Mouse (Mus musculus): ENCODE measurements around the gene Nup210.
"Not testable (repeated sequence)": the region's sequence is repeated elsewhere in the genome, so short reads cannot be mapped to it uniquely, and the experiment has no call there.

The Nup210 gene

DNA sequence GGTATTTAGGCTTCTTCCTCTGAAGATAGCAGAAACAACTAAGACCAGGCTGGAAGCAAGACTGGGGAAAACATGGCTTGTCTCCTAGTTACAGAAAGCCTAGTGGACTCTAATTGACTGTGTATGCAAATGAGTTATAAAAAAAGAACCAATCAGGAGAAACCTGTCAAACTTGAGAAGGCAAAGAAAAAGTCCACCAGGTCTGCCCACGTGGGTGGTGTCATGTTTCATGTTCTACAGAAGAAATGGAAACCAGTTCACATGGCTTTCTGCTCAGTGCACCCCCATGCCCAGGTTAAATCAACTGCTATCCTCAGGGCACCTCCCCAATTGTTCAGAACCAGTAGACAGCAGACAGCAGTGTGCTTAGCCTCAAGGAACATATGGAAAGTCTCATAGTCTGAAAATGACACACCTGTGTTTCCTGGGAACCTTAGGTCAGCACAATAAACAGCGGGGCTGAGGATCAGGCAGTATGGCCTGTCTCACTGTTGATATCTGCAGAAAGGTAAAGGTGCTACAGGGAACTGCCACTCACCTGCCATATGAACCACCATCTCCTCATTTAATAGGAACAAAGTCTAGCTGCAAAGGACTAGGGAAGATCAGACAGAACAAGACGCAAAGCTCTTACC, 11.7 kb downstream of the Nup210 start:
- DNase-seq (ENCODE audit: low read depth, low spot score) = peak; percentile 62

DNA sequence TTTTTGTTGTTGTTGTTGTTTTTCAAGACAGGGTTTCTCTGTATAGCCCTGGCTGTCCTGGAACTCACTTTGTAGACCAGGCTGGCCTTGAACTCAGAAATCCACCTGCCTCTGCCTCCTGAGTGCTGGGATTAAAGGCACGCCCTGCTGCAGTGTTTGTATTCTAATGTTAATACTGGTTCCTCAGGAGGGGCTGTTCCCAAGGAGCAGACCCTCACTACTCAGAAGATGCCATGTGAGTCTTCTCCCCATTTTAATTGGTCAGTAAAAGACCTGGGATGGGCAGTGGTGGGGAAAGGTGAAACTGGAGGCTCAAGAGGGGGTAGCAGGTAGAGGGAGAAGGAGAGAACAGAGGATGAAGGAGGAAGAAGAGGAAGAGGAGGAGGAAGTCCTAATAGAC, 13.2 kb downstream of the Nup210 start:
- not testable (repeated sequence) for DNase-seq (ENCODE audit: low read depth, low spot score)

DNA sequence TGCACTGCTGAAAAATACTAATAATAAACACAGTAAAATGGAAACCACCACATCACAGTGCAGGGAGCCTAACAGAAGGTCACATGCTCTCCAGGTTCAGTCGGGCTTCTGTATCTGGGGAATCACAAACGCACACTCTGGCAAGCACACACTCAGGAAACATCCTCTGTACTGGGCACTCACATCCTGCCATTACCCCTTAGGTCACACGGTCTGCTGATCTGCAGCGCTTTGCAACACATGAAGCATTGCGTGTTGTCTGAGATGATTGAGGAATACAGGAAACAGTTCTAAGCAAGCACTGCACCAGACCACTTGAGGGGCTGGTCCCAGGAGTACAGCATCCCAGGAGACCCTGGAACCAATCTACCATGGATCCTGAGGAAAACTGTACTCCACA, 16.0 kb downstream of the Nup210 start:
- no peak for DNase-seq (ENCODE audit: low read depth, low spot score)

DNA sequence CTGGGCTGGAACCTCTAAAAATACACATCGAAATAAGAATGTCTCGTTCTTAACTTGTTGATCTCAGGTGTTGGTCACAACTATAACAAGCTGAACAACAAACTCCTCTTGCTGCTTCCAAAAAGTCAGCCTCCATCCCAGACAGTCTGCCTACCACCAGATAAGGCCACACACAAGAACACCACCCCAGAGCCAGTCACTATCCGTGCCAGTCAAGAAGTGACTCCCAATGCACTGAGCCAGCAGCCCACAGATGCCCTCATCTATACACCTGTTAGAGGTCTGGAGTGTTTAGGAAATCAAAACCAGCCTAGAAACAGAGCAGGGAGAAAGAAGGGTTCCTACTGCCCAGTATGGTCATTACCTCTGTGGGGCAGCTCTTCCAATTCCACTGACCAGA, 18.8 kb downstream of the Nup210 start:
- DNase-seq (ENCODE audit: low read depth, low spot score) = no peak

DNA sequence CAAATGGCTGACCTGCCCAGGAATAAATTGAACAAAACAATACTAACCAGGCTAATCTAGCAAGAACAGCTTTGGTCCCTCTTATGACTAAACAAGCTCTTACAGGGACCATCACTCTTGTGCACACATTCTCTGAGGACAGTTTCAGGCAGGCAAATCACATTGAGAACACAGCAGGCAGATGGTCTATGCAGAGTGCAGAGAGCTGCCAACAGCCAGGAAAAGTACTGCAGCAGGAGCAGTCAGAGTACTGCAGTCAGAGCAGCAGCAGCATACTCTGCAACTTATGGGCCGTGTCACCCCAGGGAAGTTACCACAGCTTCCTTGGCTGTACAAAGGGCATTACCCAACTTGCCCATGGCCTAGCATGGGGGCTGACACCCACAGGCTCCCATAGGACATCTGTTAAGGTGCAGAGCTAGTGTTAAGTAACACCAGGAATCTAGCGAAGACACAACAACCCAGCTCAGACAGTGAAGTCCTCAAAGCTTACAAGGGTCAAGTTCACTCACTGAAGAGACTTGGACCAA, 21.5 kb downstream of the Nup210 start:
- no peak for DNase-seq (ENCODE audit: low read depth, low spot score)

DNA sequence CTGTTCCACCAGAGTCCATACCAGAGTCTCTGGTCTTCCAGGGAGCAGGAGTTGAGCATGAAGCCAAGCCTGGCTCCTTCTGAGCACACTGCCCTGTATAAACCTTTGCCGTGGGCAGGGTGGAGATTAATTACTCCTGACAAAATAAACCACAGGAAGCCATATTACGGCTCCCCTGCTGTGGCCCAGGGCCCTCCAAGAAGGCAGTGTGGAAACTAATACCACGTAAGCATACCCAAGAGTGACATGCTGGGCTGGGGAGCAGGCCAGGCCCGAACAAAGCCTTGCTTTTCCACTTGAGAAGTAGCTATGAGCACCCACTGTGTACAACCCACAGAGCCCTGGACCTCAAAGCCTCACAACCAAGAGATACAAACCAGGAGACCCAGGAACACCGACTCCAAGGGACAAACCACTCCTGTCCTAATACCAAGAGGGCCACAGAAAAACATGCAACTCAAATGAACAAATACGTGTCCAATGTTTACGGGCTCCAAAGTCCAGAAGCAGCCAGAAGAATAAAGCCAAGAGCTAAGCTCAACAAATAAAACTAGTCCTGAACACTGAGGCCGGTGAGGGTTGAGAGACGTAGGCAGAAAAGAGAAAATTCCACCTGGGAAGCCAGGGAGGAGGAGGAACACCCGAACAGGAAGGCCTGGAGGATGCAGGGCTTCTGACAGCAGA, 24.3 kb downstream of the Nup210 start:
- no peak for DNase-seq (ENCODE audit: low read depth, low spot score)

DNA sequence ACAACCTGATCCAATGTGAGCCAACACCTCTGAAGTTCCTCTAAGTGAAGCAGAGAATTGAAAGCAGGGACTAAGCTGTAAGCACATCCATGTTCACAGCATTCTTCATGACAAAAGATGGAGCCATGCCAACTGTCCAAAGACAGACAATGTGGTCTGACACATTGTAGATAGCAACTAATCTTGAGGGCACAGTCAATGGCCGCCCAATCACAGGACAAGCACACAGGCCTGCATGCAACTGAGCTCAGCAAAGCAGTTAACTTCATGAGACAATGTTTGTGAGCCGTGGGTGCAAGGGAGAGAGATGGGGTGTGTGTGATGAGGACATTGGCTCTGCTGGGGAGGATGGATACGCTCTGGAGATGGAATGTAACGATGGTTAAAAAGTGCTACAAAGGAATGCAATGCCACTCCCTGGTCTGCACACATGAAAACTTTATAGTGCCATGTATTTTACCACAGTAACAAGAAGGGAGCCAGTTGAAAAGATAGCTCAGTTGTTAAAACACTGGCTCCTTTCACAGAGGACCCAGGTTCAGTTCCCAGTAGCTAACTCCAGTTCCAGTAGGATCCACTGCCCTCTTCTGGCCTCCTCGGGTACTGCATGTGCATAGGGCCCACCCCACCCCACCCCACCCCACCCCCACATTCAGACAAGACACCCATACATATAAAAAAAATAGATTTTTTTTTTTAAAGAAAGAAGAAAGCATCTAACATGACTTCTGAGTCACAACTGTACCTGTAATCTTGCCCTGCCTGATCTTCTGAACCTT, 31.3 kb downstream of the Nup210 start:
- peak; percentile 21 for DNase-seq (ENCODE audit: low read depth, low spot score)

DNA sequence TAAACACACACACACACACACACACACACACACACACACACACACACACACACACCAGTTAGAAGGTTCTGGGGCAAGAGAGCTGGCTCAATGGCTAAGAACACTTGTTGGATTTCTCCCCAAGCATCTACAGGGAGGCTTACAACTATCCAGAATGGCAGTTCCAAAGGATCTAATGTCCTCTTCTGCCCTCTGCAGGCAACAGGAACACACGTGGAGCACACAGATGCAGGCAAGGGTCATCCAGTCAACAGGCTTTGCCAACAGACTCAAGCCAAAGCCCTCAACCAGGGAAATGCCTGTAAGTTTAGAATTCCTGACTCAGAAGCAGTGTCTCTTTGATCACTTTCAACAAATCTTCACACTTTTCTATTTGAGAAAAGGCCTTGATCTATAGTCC, 36.6 kb downstream of the Nup210 start:
- DNase-seq (ENCODE audit: low read depth, low spot score) = no peak

DNA sequence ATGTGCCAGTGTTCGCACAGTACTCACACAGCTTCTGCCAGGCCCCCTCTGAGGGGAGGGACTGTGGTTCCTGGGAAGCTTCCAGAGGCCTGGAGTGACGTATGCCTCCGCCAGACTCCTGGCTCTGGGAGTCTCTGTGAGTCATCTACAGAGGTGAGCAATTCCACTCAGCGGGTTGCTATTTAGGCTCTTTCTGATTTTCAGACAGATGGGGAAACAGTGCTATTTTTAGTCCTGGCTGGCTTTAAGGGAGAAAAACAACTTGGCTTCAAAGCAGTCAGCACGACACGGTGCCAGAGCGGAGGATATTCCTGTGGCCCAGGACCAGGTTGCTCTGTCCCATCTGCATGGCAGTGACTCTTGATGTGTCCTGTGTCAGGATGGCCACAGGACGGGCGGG, 40.4 kb downstream of the Nup210 start:
- DNase-seq (ENCODE audit: low read depth, low spot score) = no peak

DNA sequence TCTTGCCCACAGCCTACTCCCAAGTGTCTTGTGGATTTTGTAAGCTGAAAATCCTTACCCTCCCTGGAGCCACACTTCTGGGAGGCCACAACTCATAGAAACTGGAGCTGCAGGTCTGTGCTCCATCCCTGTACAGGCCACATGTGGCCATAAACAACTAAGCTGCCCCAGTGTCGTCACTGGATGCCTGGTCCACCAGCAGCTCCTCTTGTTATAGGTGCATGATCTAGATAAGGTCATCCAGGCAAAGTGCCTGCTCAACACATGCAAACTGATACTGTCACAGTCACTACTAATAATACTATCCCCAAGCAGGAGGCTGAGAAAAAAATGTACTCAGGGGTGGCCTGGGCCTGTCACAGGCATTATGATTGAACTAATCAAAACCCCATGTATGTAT, 48.1 kb downstream of the Nup210 start:
- DNase-seq (ENCODE audit: low read depth, low spot score) = no peak

DNA sequence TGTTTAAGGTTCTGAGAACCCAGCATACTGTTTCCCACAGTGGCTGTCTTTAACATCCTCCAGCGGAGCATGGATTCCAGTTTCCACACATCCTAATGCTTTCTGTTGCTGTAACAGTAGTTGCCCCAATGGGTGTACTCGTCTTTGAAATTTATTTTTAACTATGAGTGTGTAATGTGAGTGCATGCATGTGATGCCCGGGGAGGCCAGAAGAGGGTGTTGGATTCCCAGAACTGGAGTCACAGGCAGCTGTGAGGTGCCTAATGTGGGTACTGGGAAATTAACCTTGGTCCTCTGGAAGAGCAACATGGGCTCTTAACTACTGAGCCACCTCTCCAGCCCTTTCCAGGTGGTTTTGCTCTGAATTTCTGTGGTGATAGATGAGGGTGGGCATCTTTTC, 49.6 kb downstream of the Nup210 start:
- DNase-seq (ENCODE audit: low read depth, low spot score) = no peak

DNA sequence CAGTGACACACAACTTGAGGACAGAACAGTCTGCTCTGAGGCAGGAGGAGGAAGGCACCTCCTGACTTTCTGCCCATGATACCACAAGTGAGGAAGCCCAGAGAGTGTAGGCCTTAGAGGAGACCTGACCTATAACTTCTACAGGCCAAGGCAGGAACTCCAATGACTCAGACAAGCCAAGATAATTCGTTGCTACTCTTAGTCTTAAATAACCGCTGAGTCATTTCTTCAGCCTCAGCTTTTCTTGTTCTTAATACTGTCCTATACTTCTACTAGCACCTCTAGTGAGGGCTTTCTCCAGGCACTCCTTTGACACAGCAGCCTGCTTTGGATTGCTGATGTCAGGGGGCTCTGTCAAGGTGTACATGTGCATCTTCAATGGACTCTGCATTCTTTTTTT, 55.3 kb downstream of the Nup210 start:
- no peak for DNase-seq (ENCODE audit: low read depth, low spot score)

DNA sequence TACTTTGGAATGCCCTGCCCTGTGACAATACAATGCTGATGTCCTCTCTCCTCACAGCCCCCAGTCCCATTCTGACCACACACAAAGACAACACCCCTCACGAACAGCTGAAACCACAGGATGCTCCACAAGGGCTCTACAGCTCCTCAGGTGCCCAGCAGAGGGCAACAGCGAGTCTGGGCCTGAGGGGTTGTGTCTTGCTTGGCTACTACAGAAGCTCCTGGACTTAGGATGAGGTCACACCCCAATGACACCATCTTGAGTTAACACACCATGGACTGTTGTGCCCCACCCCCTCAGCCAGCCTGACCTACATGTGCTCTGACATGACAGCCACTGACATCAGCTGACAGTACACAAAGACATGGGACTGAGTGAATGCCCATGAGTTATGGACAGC, 56.9 kb downstream of the Nup210 start:
- DNase-seq (ENCODE audit: low read depth, low spot score) = peak; percentile 46

DNA sequence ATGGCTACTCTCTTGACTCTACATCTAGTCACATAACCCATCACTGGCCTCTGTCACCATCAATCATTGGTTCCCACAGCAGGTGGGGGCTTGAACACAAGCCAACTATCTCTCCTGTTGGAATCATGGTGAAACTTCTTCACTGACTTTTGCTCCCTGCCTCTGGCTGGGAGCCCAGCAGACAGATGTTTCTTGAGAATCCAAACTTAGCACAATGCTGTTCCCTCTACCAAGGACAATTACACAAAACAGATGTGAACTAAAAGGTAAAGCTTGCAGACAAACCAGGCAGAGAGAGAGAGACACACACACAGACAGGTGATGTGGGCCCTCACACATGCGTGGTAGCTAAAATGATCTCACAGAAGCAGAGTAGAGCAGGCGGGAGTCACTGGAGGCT, 58.6 kb downstream of the Nup210 start:
- DNase-seq (ENCODE audit: low read depth, low spot score) = no peak

DNA sequence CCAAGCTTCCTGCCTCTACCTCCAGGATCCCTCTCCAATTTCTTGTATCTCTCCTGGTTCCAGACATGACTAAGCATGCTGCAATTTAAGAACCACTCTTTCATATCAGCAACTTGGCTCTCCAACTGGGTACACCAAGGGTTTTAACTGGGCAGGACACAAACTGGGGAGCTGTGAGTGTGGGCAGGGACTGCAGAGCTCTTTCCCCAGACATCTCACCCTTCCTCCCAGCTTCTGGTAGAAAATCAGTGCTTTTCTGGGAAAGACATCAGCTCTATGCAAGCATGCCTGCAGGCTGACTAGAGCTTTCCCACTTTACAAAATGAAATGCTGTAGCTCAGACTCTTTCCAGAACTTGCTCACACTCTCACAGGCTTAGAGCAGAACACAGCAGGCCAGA, 60.3 kb downstream of the Nup210 start:
- DNase-seq (ENCODE audit: low read depth, low spot score) = no peak

DNA sequence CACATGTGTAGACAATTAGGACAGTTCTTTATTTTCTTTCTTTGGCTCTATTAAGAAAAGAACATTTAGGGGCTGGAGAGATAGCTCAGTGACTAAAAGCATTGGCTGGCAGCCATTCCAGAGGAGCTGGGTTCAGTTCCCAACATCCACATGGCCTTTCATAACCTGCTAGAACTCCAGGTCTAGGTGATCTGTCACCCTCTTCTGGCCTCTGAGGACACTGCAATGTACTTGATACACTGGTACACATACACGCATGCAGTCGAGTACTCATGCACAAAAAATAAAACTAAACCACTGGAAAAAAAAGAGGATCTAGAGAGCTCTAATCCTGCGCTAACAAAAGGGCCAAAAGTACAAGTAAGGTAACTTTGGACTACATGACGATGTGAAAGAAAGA, 64.1 kb downstream of the Nup210 start:
- DNase-seq (ENCODE audit: low read depth, low spot score) = peak; percentile 10

DNA sequence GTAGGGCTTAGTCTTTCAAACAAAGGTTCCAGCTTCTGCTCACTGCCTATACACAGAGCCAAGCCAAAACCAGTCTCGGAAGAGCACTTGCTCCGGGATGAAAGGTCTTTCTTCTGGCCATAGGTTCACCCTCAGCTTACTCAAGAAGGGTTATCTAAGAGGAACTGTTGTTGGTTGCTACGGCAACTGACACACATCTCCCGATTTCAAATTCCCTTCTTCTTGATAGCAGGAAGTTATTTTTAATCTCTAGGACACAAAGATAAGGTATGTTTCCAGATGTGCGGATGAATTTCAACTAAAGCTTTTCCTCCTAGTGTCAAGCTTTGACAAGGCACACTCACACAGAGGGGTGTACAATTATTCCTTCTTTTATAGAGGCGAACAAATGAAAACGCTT, 68.6 kb downstream of the Nup210 start:
- DNase-seq (ENCODE audit: low read depth, low spot score) = no peak

DNA sequence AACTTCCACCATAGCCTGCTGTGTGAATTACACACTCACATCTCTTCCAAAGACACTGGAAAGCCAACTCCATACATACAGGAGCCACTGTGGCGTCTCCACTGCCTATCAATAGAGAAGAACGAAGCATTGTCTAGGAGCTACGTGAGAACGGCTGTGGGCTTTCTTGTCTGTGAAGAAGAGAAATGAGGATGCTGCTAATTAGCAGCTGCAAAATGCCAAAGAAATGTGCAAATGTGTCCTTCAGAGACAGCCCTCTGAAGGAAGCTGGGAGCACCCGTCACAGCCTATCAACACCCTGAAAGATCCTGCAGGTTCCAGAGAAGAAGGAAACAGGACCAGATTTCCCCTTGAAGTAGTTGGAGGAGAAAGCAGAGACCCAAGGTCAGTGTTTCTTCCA, 69.2 kb downstream of the Nup210 start:
- no peak for DNase-seq (ENCODE audit: low read depth, low spot score)

DNA sequence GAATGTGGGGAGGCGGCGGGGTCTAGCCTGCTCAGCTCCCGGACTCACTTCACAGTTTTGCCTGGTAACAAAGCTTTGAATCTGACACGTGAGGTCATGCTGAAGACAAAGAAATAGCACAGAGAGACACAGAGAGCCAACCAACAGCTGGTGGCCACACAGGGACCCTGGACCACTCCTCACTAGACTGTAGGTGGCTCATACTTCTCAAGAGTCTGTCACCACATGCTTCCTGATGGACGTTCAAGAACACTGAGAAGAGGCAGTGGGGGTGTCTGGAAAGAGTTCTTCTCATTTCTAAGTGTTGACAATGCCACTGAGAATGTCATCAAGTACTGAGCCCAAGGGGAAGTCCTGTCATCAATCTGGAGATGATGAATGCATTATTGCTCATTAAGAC, 70.4 kb downstream of the Nup210 start:
- no peak for DNase-seq (ENCODE audit: low read depth, low spot score)

DNA sequence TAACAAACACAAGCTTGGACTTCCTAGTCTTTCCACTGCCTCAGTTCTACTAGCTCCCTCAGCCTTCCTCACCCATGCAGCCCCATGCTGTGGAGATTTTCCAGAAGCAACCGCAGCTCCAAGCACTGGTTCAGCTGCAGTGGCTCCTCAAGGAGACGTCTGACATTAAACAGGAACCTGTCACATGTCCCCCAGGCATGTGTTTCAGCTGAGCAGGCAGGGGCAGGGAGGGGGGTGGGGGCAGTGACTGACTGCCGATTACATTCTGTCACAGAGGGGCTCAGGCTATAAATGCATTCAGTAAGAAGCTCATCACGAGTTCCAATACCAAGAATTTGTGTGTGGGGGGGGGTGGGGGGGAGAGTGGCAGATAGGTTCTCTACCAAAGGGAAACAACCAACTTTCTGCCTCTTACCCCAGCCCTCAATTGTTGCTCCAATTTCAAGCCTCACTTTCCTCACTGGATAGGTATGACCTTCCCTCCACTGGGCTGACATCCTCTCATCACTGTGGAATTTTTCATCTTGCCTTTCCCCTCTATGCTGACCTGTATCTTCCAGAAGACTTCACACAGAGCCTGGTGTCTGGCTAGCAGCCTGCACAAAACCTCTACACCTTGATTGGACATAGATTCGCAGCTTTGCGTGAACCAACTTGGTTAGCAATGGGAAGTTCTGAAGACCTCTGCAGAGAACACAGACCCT, 71.8 kb downstream of the Nup210 start:
- DNase-seq (ENCODE audit: low read depth, low spot score) = no peak

DNA sequence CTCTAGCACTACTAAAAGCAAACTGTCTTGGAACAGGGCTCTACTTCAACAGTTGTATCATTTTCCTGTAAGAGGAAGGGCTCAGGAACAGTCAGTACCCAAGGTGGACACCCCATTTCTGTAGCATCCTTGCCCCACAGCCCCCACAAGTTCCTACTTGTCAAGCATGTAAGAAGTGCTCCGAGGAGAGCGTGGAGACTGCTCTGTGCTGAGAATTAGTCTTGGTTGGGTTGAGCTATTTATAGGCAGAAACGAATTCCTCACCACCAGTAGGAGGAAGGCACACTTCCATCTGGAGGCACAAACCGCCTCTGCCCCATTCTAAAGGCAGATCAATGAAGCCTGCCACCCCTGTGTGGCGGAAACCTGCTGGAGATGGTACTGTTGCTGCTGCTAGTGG, 75.3 kb downstream of the Nup210 start:
- no peak for DNase-seq (ENCODE audit: low read depth, low spot score)

DNA sequence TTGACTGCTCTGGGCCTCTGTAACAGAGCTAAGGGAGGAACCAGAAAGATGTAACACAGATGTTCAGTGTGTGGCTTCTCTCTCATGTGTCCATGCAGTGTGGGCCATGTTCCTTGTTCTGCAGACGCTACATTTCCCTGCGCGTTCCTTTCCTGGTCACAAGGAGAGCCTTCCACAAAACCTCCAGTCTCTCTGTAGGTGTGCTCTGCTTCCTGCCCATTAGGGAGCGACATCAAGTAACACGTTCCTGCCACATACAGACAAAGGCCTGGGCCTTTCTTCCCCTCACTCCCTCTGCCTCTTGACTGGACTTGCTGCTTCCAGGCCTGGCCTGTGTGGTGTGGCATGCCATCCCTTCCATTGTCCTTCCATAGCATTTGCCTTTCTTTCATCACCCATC, 88.4 kb downstream of the Nup210 start:
- no peak for DNase-seq (ENCODE audit: low read depth, low spot score)
